Mouse (Mus musculus): ENCODE data around the gene Cd46.

Gene Cd46

DNA sequence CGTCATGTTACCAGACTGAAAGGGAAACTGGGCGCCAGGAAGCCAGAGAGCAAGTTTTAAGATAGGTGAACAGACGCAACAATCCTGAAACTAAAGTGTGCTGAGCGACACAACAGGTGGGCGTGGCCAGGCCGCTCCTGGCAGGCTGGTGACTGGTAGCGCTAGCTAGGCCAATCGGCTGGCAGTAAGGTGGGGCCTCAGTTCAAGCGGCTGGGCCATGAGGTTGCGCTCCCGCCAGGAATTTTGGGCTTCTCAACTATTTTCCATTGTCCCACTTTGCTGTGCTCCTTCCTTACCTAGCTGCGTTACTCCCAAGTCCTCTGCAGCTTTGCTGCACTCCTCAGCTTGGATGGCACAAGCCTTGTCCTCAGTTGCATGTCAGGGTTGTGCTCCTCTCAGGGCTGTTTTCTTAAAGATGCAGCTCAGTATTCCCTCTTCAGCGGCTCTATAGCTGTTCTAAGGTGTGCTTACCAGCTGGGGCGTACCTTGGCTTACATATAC is at the start of gene Cd46:
Cd46 (minus strand) TSS at position 30 of the 501 bp plus-strand sequence.
- in situ Hi-C loops (cut with MseI, MboI), result no loop called here

DNA sequence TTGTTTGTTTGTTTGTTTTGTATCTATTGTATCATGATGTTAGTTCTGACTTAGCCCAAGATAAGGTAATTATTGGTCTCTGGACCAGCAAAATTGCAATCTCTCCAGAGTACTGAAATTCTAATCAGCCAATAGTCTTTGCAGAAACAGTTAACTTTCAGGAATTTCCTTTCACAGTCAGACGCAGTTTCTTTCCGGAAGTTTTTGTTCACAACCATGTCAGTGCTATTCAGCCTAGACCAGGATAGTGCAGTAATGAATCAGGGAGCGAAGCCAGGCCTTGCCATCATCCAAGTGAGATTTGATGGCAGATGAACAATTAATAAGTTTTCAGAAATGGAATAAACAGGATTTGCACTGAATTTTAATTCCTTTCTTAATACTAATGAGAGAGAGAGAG is 40.0 kb upstream of the Cd46 start:
- in situ Hi-C loops (cut with MseI, MboI), result no loop called here

DNA sequence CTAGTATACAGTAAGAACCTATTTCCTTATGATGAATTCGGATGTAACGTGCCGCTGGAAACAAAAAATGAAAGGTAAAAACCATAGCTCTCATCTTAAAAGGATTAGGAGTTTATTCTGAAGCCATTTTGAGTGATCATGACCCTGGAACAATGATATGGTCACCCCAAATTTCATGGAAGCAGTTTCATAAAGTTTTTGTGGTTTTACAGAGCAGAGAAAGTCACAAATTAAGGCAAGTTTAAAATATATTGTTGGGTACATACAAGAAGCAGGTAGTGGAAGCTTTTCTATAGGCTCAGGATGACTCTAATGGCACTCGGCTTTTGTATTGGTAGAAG is 39.6 kb upstream of the Cd46 start:
- in situ Hi-C loops (cut with MseI, MboI), result no loop called here

DNA sequence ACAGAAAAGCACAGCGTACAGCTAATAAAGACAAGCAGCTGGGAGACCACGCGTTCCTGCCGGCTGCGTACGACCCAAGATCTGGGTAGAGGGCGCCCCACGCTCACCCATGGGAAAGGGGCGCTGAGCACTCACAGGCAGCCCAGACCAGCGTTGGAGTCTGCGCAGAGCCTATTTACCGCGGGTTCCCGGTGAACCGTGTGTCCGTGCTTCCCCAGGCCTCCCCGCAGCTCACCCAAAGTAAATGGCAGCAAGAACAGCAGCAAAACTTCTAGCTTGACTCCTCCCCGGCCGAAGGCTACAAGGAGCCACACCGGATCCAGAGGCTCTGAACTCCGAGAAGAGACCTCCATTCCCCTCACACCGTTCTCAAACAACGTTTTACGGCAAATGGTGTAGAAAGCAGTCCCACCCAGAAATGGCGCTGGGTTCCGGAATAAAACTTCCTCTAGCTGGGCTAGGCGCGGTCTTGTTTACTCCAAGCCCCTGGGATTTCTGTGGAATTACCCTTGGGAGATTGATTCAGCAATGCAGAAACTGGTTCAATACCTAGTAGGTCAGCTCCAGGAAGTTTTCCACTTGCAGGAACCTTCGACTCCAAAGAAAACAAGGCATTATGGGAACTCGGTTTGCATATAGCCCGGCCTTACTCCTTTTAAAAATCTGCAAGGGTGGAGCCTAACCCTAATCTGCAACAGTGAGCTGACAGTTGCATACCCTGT is 39.1 kb upstream of the Cd46 start, which contains the start of gene Cr1l:
Cr1l (minus strand) TSS at position 634 of the 722 bp plus-strand sequence.
- in situ Hi-C loops (cut with MseI, MboI), result no loop called here

- in situ Hi-C loops (cut with MseI, MboI), result no loop called here
Measured at GRCm38 (mm10) chr1:195130479-195130878, 38.4 kb upstream of the Cd46 start.

DNA sequence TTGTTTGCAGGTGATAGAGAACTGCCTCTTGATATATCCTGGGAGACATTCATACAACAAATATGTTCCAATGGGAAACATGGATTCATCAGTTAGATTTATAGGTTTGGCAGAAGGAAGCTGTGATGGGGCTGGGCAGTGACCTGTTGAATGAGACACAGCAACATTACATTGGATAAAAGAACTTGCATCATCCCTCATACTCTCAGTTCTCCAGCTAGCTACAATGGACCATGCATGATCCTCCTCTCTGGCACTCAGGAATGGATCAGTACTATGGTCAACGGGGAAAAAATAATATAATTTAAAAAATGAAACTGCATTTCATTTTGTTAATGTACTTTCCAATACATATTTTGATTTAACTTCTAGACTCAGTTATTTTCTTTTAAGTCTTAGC is 37.8 kb upstream of the Cd46 start:
- in situ Hi-C loops (cut with MseI, MboI), result no loop called here

DNA sequence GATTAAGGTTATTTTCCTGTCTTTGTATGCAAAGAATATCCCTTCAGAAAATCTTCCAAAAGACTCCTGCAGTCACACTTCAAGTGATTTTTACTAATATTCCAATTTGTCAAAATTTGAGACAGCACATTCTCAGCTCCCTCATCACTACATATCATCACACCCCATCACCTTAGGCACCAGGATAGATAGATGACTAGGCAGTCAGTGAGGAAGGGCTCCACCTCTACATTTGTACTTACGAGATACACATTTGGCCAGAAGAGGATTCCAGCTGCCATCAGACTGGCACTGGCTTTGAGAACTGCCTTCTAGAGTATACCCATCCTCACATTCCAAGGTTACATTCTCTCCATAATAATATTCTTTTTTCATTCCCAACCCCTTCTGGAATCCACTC is 22.4 kb upstream of the Cd46 start:
- in situ Hi-C loops (cut with MseI, MboI), result no loop called here

DNA sequence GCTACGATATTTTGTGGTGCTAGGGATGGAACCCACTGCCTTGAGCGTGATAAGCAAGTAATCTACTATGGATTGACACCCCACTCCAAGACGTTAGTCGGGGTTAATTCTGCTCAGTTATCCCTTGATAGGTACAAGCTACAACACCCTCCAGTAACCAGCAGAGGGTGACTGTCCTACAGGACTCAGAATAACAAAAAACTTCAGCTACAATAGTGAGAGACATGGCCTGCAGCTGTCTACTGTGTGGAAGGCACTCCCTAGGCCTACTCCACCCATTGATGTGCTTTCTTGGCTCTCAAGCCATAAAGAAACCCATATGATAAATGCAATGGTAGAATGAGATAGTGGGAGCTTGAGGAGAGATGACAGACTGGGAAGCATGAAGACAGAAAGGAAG is 21.6 kb upstream of the Cd46 start:
- in situ Hi-C loops (cut with MseI, MboI), result no loop called here

- in situ Hi-C loops (cut with MseI, MboI), result no loop called here
Measured at GRCm38 (mm10) chr1:195100693-195101092, 8.6 kb upstream of the Cd46 start.

DNA sequence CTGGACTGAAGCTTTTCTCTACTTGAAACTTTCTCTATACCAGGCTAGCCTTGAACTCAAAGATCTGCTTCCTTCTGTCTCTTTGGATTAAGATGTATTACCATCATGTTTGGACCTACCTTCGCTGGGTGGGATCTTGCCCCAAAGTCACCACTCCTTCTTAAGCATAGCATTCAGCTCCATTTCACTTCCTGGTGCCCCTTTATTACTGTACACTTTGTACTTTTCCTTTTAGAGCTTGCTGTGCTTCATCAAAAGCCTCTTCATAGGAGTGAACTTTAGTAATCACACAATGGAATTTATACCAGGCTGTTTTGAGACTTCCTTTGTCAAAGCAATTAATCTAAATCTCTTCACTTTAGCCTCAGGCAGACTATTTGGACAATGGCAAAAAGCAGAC is 6.0 kb upstream of the Cd46 start:
- in situ Hi-C loops (cut with MseI, MboI), result no loop called here

DNA sequence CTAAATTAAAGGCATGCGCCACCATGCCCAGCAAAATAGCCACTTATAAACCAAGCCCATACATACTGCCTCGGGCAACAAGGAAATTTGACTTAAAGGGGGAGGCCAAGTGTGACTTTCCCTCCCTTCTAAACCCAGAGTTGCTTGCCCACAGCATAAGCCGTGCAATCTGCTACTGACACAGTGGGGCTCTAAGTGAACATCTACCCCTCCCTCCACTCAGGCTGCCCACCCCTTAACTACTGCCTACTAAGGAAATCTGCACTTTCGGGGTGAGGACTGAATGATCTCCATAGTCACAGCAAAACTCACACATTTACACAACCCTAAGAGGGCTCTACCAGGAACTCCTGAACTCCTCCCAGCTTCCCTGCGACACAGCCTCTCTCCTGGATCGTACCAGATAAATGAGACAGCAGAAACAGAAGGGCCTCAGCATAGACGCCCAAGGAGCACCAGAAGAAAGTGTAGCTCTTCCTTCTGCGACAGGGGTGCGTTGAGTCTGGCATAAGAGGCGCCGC is 290 bp downstream of the Cd46 start:
- in situ Hi-C loops (cut with MseI, MboI), result no loop called here

DNA sequence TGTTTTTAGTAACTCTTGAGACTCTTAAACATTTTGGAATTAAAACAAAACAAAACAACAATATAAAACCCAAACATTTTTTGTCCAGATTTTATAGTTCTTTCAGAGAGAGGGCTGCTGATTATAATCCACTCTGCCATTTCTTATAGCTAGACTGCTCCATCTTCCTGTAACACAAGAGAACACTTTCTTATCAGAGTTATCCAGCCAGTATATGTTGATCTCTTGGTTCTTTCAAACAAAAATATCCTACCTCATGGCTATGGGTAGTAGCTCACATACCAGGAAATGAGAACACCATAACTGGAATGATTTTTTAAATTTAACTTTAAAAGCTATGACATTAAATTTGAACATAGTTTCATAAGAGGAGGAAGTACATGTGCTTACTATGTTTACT is 9.9 kb downstream of the Cd46 start:
- in situ Hi-C loops (cut with MseI, MboI), result no loop called here

- in situ Hi-C loops (cut with MseI, MboI), result no loop called here
Measured at GRCm38 (mm10) chr1:195040437-195040836, 51.6 kb downstream of the Cd46 start.

DNA sequence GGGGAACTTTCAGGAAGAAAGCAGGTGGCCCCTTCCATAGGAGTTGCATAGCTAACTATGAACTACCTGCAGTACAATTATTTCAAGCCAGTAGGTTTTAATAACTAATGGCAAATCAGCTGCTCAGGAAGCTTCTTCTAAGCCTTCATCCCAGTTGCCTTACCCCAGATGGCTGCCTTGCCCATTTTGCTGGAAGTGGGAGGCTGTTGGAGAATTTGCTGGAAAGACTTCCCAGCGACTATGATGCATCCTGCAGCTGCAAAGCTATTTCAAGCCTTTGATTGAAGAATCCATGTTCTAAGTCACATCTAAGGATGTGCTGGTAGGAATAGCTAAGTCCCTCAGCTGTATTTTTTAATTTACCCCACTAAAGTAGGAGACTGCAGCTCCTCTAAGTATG is 53.7 kb downstream of the Cd46 start:
- in situ Hi-C loops (cut with MseI, MboI), result no loop called here

GRCm38 (mm10) chr1:195037985-195038384 is 54.1 kb downstream of the Cd46 start:
- in situ Hi-C loops (cut with MseI, MboI), result no loop called here

- in situ Hi-C loops (cut with MseI, MboI), result no loop called here
Measured at GRCm38 (mm10) chr1:195037483-195037882, 54.6 kb downstream of the Cd46 start.

DNA sequence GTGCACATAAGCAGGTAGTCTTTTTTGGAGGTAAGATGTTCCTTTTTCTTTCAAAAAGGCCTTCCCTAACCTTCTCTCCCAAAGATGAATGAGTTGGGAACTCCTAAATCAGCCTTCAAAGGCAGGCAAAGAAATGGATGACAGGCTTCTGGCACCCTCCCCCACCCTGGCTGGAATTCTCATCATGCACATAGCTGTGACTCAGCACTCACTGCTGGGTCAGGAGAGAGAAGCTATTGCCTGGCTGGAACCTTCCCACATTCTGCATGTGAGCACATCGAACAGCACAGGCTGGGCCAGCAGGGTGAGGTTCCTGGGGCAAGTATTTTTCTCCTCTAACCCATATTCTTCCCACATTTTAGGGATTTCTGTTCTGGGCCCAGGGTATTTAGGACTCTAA is 58.1 kb downstream of the Cd46 start:
- in situ Hi-C loops (cut with MseI, MboI), result no loop called here

GRCm38 (mm10) chr1:195032738-195033137 is 59.3 kb downstream of the Cd46 start:
- in situ Hi-C loops (cut with MseI, MboI), result no loop called here

DNA sequence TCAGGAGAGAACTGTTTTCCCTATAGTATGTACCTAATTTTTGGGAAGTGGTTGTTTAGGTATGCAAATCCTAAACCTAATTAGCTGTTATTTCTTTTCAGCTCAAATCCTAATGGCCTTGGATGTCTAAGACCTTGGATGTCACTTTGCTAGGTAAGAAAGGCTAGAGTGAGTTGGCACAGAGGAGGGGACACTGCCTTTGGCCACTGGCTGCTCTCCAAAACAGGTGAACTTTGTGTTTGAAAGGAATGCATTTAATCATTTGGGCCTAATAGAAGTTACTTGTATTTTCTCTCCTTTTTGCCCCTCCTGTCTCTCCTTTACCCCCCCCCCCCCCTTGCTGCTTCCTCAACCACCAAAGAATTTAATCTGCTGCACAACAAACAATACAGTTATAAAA is 60.3 kb downstream of the Cd46 start:
- in situ Hi-C loops (cut with MseI, MboI), result no loop called here

DNA sequence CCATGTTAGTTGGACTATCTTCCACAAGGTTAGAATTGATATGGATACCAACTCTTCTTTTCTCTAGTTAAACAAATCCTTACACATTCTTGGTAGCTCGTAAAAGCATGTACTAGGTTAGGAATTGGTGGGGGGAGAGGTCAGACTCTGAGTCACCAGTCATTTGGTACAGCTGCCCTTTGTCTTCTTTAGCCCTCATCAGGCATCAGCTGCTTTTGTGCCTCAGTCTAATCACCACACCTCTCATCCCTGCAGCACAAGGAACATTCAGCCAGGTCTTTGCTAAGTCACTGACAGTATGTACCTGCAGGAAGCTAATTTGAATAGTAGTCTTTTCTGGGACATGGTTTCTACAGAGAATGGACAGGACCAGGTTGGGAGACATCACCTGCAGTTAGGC is 64.5 kb downstream of the Cd46 start:
- in situ Hi-C loops (cut with MseI, MboI), result no loop called here

DNA sequence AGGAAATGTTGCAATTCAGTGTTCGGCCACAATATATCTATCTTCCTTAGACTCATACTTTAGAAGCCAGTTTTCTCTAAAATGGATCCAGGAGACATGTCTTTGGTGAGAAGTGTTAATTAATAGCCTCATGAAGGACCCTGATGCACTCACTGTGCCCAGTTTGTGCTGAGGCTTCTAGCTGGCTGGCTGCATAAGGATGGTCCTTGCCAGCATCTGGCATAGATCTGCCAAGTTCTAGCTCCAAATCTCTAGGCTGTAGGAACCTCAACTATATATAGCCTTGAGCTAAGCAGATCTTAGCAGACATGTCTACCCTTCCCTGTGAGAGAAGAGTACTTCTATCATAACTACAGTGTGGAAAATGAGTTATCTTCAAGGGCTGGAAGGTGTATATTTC is 68.2 kb downstream of the Cd46 start:
- in situ Hi-C loops (cut with MseI, MboI), result no loop called here

DNA sequence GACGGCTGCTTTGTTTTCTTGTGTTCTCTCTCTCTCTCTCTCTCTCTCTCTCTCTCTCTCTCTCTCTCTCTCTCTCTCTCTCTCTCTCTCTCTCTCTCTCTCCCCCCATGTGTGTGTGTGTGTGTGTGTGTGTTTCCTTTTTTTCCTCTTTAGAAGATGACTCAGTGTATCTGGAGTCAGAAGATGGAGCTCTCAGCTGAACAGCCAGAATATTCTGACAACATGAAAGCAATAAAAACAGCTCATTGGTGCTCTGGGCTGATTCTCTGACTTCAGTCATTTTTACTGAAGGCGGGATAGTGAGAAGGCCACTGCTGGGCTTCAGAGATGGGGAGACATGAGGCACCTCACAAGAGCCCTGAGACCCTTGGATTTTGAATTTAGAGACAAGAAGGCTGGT is 70.2 kb downstream of the Cd46 start:
- in situ Hi-C loops (cut with MseI, MboI), result no loop called here

- in situ Hi-C loops (cut with MseI, MboI), result no loop called here
Measured at GRCm38 (mm10) chr1:195019062-195019600, 72.9 kb downstream of the Cd46 start.

Measured in mouse trophoblast stem cell (cell line).